Mouse (Mus musculus): ENCODE results near the gene Slc12a1.

DNA sequence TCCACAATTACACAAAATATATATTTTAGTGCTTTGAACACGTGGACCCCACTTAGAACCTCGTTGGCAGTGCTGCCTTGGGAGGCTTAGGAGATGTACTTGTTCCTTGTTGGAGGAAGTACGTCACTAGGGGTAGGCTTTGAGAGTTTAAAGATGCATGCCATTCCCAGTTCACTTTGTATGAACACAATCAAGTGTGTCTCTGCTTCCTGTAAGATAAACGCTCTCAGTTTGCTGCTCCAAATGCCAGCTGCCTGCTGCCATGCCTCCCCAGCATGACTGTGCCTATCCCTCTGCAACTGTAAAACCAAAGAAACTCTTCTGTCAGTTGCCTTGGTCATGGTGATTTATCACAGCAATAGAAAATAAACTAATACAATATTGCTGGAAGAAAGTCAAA lies 26.5 kb upstream of the Slc12a1 start:
- TF ChIP-seq CTCF (IDR thresholded peaks at IDR 0.05; ENCODE audit: control insufficient read depth, insufficient read depth, insufficient replicate concordance, low read depth, low read length) (no peak), POLR2A (IDR thresholded peaks at IDR 0.05; ENCODE audit: control insufficient read depth, low read depth, low read length) (no peak)

All from testis, adult 2 months (tissue).